Mouse (Mus musculus): ENCODE results near the gene Tedc2. TPM values are rescaled to one million over a fixed set of nuclear protein-coding genes. Genes with fewer than 3 reads are reported as not detected.

Gene Tedc2
- total and polyA plus RNA-seq, 3 experiments = 22.6 to 24.6 TPM; not detected in 1

- no peaks in the 10 kb centered on the region for H3K9me3 ChIP-seq (replicated peaks; ENCODE audit: insufficient read depth, low read length)
- H3K4me3 ChIP-seq (ENCODE audit: control insufficient read depth in 1 of 2, insufficient read depth in 1 of 2, low read depth in 2 of 2, low read length in 2 of 2) = no peak overlapping the region
- no peak for DNase-seq (ENCODE audit: low read depth, low spot score)
- TF ChIP-seq HCFC1 (IDR thresholded peaks at IDR 0.05; ENCODE audit: low read depth, low read length) = no peak
- TF ChIP-seq ZNF384 (IDR thresholded peaks at IDR 0.05; ENCODE audit: low read depth, low read length) = no peak
- TF ChIP-seq GATA1 (IDR thresholded peaks at IDR 0.05; ENCODE audit: low read depth, low read length) = no peak
- no peak for TF ChIP-seq TCF12 (IDR thresholded peaks at IDR 0.05; ENCODE audit: low read depth, low read length)
- TF ChIP-seq GABPA (IDR thresholded peaks at IDR 0.05; ENCODE audit: low read depth, low read length) = no peak
- no peak for TF ChIP-seq MXI1 (IDR thresholded peaks at IDR 0.05; ENCODE audit: low read depth, low read length)
- no peak for TF ChIP-seq TAL1 (IDR thresholded peaks at IDR 0.05; ENCODE audit: low read length)
- no peak for TF ChIP-seq UBTF (IDR thresholded peaks at IDR 0.05; ENCODE audit: borderline replicate concordance, insufficient read depth, low read depth, low read length)
- no peak for TF ChIP-seq MAZ (IDR thresholded peaks at IDR 0.05; ENCODE audit: low read depth, low read length)
- no peak for TF ChIP-seq USF2 (IDR thresholded peaks at IDR 0.05; ENCODE audit: borderline replicate concordance in 1 of 2, insufficient read depth in 1 of 2, low read depth in 1 of 2, low read length in 2 of 2)
- no peak for TF ChIP-seq CTCF (IDR thresholded peaks at IDR 0.05 in 2 of 3, conservative IDR thresholded peaks at IDR 0.05 in 1 of 3; ENCODE audit: control insufficient read depth in 1 of 3, insufficient read depth in 1 of 3, low read depth in 2 of 3, low read length in 3 of 3, poor library complexity in 1 of 3, severe bottlenecking in 1 of 3)
- TF ChIP-seq CHD1 (IDR thresholded peaks at IDR 0.05; ENCODE audit: low read depth, low read length) = no peak
- TF ChIP-seq POLR2A (IDR thresholded peaks at IDR 0.05; ENCODE audit: control insufficient read depth in 1 of 2, insufficient read depth in 1 of 2, low read depth in 1 of 2, low read length in 2 of 2, poor library complexity in 1 of 2) = no peak
- no peak for TF ChIP-seq POLR2AphosphoS2 (IDR thresholded peaks at IDR 0.05; ENCODE audit: low read length)
- no peak for TF ChIP-seq E2F4 (IDR thresholded peaks at IDR 0.05; ENCODE audit: borderline replicate concordance, low read depth, low read length)
- no peak for TF ChIP-seq ZC3H11A (IDR thresholded peaks at IDR 0.05; ENCODE audit: low read depth, low read length)
- TF ChIP-seq MYC (IDR thresholded peaks at IDR 0.05; ENCODE audit: low read depth, low read length) = no peak
- H3K27me3 ChIP-seq (ENCODE audit: control insufficient read depth in 1 of 2, insufficient read depth in 2 of 2, low read length in 2 of 2) = no peaks in the 10 kb centered on the region
- no peak overlapping the region for H3K9ac ChIP-seq (ENCODE audit: control insufficient read depth, low read depth, low read length, poor library complexity, severe bottlenecking)
- peaks cover 0 to 33% of the 10 kb centered on the region in 2 experiments; a peak in 2 of 4 replicates for H3K36me3 ChIP-seq (ENCODE audit: control insufficient read depth in 1 of 2, insufficient read depth in 2 of 2, low read length in 2 of 2)
- no peak overlapping the region for H3K27ac ChIP-seq (ENCODE audit: control insufficient read depth, low read depth, low read length)
- H3K79me2 ChIP-seq (ENCODE audit: control insufficient read depth, insufficient read depth, low read length, poor library complexity) = no peaks in the 10 kb centered on the region
- no peaks in the 10 kb centered on the region for H3K4me1 ChIP-seq (ENCODE audit: control insufficient read depth in 1 of 2, insufficient read depth in 2 of 2, low read length in 2 of 2)
These were observed 15.8 kb upstream of the Tedc2 start for GRCm38 (mm10) chr17:24236479-24236878.

GRCm38 (mm10) chr17:24227941-24228340 lies 7.3 kb upstream of the Tedc2 start:
- Histone ChIP-seq H3K9me3 (replicated peaks; ENCODE audit: insufficient read depth, low read length) (no peaks in the 10 kb centered on the region), H3K79me2 (ENCODE audit: control insufficient read depth, insufficient read depth, low read length, poor library complexity) (no peaks in the 10 kb centered on the region), H3K36me3 (ENCODE audit: control insufficient read depth in 1 of 2, insufficient read depth in 2 of 2, low read length in 2 of 2) (peaks cover 0 to 6% of the 10 kb centered on the region in 2 experiments; a peak in 1 of 4 replicates), H3K27ac (ENCODE audit: control insufficient read depth, low read depth, low read length) (no peak overlapping the region), H3K4me3 (ENCODE audit: control insufficient read depth in 1 of 2, insufficient read depth in 1 of 2, low read depth in 2 of 2, low read length in 2 of 2) (no peak overlapping the region), H3K27me3 (ENCODE audit: control insufficient read depth in 1 of 2, insufficient read depth in 2 of 2, low read length in 2 of 2) (no peaks in the 10 kb centered on the region), H3K9ac (ENCODE audit: control insufficient read depth, low read depth, low read length, poor library complexity, severe bottlenecking) (no peak overlapping the region), H3K4me1 (ENCODE audit: control insufficient read depth in 1 of 2, insufficient read depth in 2 of 2, low read length in 2 of 2) (no peaks in the 10 kb centered on the region; a peak in 1 of 4 replicates)
- TF ChIP-seq RAD21 (IDR thresholded peaks at IDR 0.05; ENCODE audit: low read depth, low read length) (no peak), SIN3A (IDR thresholded peaks at IDR 0.05; ENCODE audit: low read length) (no peak), CHD2 (IDR thresholded peaks at IDR 0.05; ENCODE audit: low read length) (no peak), ELF1 (IDR thresholded peaks at IDR 0.05; ENCODE audit: low read depth, low read length) (no peak), MAX (IDR thresholded peaks at IDR 0.05; ENCODE audit: low read length) (no peak)
- no peak for DNase-seq (ENCODE audit: low read depth, low spot score)

All from MEL (cell line).